17 mouse cellular contexts compared by ENCODE assay signal in the genomic region with DNA sequence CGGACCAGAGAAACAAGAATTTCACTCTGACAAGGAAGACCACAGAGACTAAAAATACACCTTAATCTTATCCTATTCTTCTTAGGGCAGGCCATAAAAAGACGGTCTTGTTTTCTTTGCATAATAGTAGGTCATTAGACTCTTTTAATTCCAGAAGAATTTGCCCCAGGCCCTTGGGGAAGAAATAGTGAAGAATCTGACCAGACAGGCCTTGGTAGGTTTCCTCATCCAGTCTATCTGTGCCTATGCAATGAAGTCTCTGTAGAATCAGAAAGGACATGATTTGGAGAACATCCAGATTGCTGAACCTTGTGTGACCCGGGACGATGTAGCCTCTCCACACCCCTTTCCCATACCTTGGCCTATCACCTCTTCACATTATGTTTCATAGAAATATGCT.
"Had no signal": no experiment of that assay in that cellular context is flagged by ENCODE, and none has a peak within 500 bp of the region (broad histone marks: within the 10 kb centered on the region; RNA-seq: fewer than 3 reads in every experiment).

No protein-coding gene starts in this region.

- H3K36me3 ChIP-seq: lung, embryonic 15.5 days; midbrain, embryonic 13.5 days; midbrain, embryonic 15.5 days; neural tube, embryonic 12.5 days; stomach, embryonic 15.5 days had no signal

- ATAC-seq: lung, postnatal 0 days; midbrain, embryonic 13.5 days; midbrain, embryonic 15.5 days had no signal

- H3K27ac ChIP-seq: lung, embryonic 15.5 days; macrophage; midbrain, embryonic 13.5 days; midbrain, embryonic 15.5 days; neural tube, embryonic 12.5 days; stomach, embryonic 15.5 days; stomach, postnatal 0 days had no signal

- H3K4me2 ChIP-seq: lung, embryonic 15.5 days; midbrain, embryonic 11.5 days; midbrain, embryonic 13.5 days; midbrain, embryonic 15.5 days; neural tube, embryonic 12.5 days; stomach, embryonic 15.5 days had no signal

- H3K9ac ChIP-seq: lung, embryonic 15.5 days; midbrain, embryonic 13.5 days; midbrain, embryonic 15.5 days; neural tube, embryonic 12.5 days; stomach, embryonic 15.5 days had no signal

- H3K9me3 ChIP-seq: lung, embryonic 15.5 days; midbrain, embryonic 15.5 days; neural tube, embryonic 12.5 days; stomach, embryonic 15.5 days had no signal

- H3K27me3 ChIP-seq: lung, embryonic 15.5 days; megakaryocyte, embryonic 14.5 days; midbrain, embryonic 13.5 days; midbrain, embryonic 15.5 days; neural tube, embryonic 12.5 days; stomach, embryonic 15.5 days had no signal

- DNase-seq: lung, adult 2 months; lung, postnatal 14 days; lung, postnatal 36 days; right cerebral cortex, postnatal 14 days; thymus, adult 2 months; thymus, postnatal 25 days; thymus, postnatal 4 days had no signal

- H3K4me1 ChIP-seq: lung, embryonic 15.5 days; megakaryocyte, embryonic 14.5 days; midbrain, embryonic 13.5 days; midbrain, embryonic 15.5 days; neural tube, embryonic 12.5 days; stomach, embryonic 15.5 days had no signal

- H3K4me3 ChIP-seq: lung, embryonic 15.5 days; megakaryocyte, embryonic 14.5 days; midbrain, embryonic 13.5 days; midbrain, embryonic 15.5 days; neural tube, embryonic 12.5 days; stomach, embryonic 15.5 days had no signal
